Mouse (Mus musculus): ENCODE measurements around the gene Spred2. TPM values are rescaled to one million over a fixed set of nuclear protein-coding genes. Genes with fewer than 3 reads are reported as not detected.

The Spred2 gene
- polyA plus RNA-seq, 1 experiment from 2014 or later: 7.0 TPM

DNA sequence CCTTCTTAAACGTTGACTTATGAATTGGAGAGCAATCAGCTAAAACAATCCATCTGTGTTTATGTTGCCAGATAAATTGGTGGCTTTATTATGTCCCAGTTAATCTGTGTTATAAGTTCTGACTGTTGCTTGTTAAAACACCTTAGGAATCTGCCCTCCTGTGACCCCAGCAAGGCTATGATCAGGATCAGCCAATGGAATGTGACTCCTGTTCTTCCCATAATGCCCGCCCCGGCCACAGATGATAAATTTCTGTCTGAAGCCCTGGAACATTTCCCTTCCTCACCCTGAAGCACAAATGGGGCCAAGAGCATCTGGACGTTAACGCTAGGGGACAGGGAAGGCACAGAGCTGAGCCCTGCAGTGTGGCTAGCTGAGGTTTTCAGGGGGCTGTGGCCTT lies 45.4 kb downstream of the Spred2 start:
- Histone ChIP-seq H3K36me3 (ENCODE audit: insufficient read depth) (no peaks in the 10 kb centered on the region), H3K4me3 (ENCODE audit: low read depth, low read length) (no peak overlapping the region), H3K9ac (no peak overlapping the region), H3K27me3 (ENCODE audit: insufficient read depth, low read length) (no peaks in the 10 kb centered on the region), H3K27ac (ENCODE audit: low read depth) (no peak overlapping the region), H3K9me3 (ENCODE audit: low read depth, low read length) (no peaks in the 10 kb centered on the region), H3K4me1 (ENCODE audit: insufficient read depth) (peaks cover 7% of the 10 kb centered on the region; the same call in 1 of the 2 replicates), H3K4me2 (no peak overlapping the region)
- ATAC-seq (ENCODE audit: insufficient read depth) (no peak), DNase-seq (no peak)
- no peak for TF ChIP-seq CTCF (IDR thresholded peaks at IDR 0.05; ENCODE audit: low read depth)
- 11% methylated on average over 5 of the region's 5 CpGs for WGBS

DNA sequence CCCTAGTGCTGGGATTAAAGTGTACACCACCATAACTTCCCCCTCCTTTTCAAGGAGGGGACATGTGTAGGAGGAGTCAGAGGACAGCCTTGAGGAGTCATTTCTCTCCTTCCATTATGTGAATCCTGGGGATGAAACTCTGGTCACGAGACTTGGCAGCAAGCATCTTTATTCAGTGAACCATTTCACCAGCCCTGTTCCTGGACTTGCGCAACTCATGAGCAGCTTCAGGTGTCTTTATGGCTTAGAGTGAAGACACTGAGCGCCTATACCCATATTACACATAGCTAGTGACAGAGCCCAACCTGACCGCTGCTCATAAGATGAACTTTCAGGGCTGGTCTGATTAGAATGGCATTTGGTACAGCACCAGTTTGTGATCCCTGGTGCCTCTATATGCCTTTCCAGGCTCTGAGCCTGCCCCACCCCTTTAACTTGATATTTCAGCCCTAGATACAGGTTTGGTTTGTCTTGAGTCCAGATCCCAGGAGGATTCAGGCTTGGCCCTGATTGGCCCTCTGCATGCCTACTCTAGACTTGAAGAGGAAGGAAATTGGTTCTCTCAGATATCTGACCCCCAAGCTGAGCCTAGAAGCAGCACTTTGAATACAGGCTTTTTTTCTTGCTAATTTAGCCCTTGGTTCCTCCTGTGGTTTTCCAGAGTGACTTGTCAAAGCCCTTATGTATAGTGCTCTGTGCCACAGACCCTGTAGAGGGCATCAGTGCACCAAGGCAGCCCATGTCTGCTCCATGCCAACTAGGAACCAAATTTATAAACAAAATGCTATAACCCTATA lies 48.0 kb downstream of the Spred2 start:
- Histone ChIP-seq H3K9ac (no peak overlapping the region), H3K27ac (ENCODE audit: low read depth) (no peak overlapping the region), H3K36me3 (ENCODE audit: insufficient read depth) (no peaks in the 10 kb centered on the region), H3K4me2 (no peak overlapping the region), H3K4me3 (ENCODE audit: low read depth, low read length) (no peak overlapping the region), H3K4me1 (ENCODE audit: insufficient read depth) (0 out of 2 replicates have a peak, but pooled peaks cover 3% of the 10 kb centered on the region), H3K9me3 (ENCODE audit: low read depth, low read length) (no peaks in the 10 kb centered on the region), H3K27me3 (ENCODE audit: insufficient read depth, low read length) (no peaks in the 10 kb centered on the region)
- peak; percentile 45 for DNase-seq
- peak; percentile 54 for TF ChIP-seq CTCF (IDR thresholded peaks at IDR 0.05; ENCODE audit: low read depth)
- ATAC-seq (ENCODE audit: insufficient read depth): peak; percentile 17; the same call in 1 of the 2 replicates
- WGBS: 88% methylated on average over 4 of the region's 4 CpGs

DNA sequence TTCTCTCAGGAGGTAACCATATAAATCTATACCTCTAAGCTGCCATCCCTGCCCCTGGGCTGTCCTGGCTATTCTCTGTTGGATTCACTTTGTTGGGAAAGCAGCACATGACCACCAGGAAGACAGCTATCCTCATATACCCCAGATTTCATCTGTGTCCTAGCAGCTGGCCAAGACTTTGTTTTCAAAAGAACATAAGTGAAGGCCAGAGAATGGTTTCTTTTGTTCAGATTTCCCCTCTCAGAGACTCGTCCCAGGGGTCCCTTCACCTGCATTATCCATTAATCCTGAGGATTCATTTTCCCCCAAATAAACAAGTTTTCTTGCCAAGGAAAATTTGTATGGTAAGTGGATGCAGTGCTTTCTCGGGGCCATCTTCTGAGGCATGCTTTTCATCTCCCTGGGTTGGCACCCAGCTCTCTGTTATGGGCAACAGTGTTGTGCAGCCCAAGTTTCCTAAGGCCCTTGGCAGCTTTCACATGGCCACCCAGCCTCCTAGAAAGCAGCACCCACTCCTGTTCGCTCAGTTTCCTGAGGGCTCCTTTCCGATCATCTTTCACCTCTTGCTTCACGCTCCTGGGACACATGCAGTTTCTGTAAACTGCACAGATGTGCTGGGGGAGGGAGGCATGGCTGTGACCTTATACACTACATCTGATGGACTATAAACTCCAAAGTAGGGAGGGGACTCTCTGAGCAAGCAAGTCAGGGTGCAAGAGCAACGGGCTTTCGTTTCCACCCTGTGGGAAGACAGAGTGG lies 49.0 kb downstream of the Spred2 start:
- DNase-seq (no peak), ATAC-seq (ENCODE audit: insufficient read depth) (no peak)
- 0 out of 2 replicates have a peak, but pooled peaks cover 3% of the 10 kb centered on the region for H3K4me1 ChIP-seq (ENCODE audit: insufficient read depth)
- no peak overlapping the region for H3K4me3 ChIP-seq (ENCODE audit: low read depth, low read length)
- whole genome bisulfite sequencing: 54% methylated on average over 7 of the region's 7 CpGs
- no peaks in the 10 kb centered on the region for H3K9me3 ChIP-seq (ENCODE audit: low read depth, low read length)
- H3K27me3 ChIP-seq (ENCODE audit: insufficient read depth, low read length): no peaks in the 10 kb centered on the region
- H3K4me2 ChIP-seq: no peak overlapping the region
- no peak overlapping the region for H3K9ac ChIP-seq
- TF ChIP-seq CTCF (IDR thresholded peaks at IDR 0.05; ENCODE audit: low read depth): no peak
- no peaks in the 10 kb centered on the region for H3K36me3 ChIP-seq (ENCODE audit: insufficient read depth)
- no peak overlapping the region for H3K27ac ChIP-seq (ENCODE audit: low read depth)

DNA sequence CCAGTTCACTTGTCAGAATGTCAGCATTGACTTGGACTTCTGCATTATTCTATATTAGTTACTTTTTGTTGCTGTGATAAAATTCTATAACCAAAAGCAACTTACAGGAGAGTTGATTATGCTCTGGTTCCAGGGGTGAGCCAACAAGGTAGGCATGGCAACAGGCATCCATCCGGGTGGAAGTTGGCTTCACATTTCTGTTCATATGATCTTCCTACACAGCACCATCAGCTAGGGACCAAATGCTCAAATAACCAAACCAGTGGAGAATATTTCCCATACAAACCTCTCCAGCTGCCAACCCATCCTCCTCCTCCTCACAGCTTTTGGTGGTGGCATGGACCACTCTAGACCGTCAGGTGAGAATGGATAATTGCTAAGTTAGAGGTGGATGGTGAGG lies 51.9 kb downstream of the Spred2 start:
- ATAC-seq (ENCODE audit: insufficient read depth) (no peak), DNase-seq (no peak)
- H3K9me3 ChIP-seq (ENCODE audit: low read depth, low read length): no peaks in the 10 kb centered on the region
- H3K27ac ChIP-seq (ENCODE audit: low read depth): no peak overlapping the region
- WGBS: 93% methylated on average over 2 of the region's 2 CpGs
- no peak overlapping the region for H3K9ac ChIP-seq
- H3K27me3 ChIP-seq (ENCODE audit: insufficient read depth, low read length): no peaks in the 10 kb centered on the region
- TF ChIP-seq CTCF (IDR thresholded peaks at IDR 0.05; ENCODE audit: low read depth): no peak
- H3K4me1 ChIP-seq (ENCODE audit: insufficient read depth): peaks cover 8% of the 10 kb centered on the region; the same call in 1 of the 2 replicates
- H3K4me2 ChIP-seq: no peak overlapping the region
- no peaks in the 10 kb centered on the region for H3K36me3 ChIP-seq (ENCODE audit: insufficient read depth)
- no peak overlapping the region for H3K4me3 ChIP-seq (ENCODE audit: low read depth, low read length)

DNA sequence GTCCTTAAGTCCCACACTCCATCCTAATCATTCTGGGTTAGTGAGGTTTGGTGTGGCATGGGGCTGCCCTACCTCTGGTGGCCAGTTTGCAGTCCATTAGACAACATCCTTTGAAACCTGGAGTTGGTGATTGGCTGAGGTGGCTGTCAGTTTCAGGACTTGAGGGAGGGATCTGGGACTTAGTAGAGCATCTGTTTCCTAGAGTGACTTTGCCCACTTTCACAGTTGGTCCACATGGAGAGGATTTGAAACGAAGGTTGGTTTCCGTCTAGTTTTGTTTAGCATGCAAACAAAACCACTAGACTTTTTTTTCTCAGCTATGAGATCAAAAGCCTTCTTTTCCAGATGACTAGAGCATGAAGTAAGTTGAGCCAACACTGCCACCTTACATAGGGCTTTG lies 53.5 kb downstream of the Spred2 start:
- no peak overlapping the region for H3K27ac ChIP-seq (ENCODE audit: low read depth)
- DNase-seq: no peak
- H3K9ac ChIP-seq: no peak overlapping the region
- no peak for ATAC-seq (ENCODE audit: insufficient read depth)
- no peaks in the 10 kb centered on the region for H3K36me3 ChIP-seq (ENCODE audit: insufficient read depth)
- peaks cover 16% of the 10 kb centered on the region; the same call in 1 of the 2 replicates for H3K4me1 ChIP-seq (ENCODE audit: insufficient read depth)
- no peak overlapping the region for H3K4me3 ChIP-seq (ENCODE audit: low read depth, low read length)
- H3K9me3 ChIP-seq (ENCODE audit: low read depth, low read length): no peaks in the 10 kb centered on the region
- no peak overlapping the region for H3K4me2 ChIP-seq
- 60% methylated on average over 2 of the region's 2 CpGs for WGBS
- H3K27me3 ChIP-seq (ENCODE audit: insufficient read depth, low read length): no peaks in the 10 kb centered on the region
- TF ChIP-seq CTCF (IDR thresholded peaks at IDR 0.05; ENCODE audit: low read depth): no peak

DNA sequence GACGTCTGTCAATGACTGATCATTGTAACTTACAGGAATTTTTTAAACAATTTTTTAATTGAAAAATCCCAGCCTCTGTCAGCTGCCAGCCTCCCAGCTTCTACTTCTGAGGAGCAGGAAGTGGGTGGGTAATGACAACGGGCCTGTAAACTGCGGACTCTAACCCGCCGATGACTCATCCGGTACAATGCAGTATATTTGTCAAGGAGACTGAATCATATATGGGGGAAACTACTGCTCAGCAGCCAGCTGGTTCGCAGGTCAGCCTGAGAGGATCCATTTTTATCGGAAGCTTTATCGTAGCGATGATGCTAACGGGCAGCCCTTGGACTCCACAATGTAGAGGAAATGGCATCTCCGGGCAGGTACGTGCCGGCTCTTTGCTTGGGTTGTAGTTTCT lies 55.2 kb downstream of the Spred2 start:
- Histone ChIP-seq H3K4me1 (ENCODE audit: insufficient read depth) (peaks cover 18% of the 10 kb centered on the region; the same call in 1 of the 2 replicates), H3K9me3 (ENCODE audit: low read depth, low read length) (no peaks in the 10 kb centered on the region), H3K9ac (no peak overlapping the region), H3K27ac (ENCODE audit: low read depth) (peak overlapping the region; percentile 13; the same call in 1 of the 2 replicates), H3K4me3 (ENCODE audit: low read depth, low read length) (no peak overlapping the region), H3K27me3 (ENCODE audit: insufficient read depth, low read length) (no peaks in the 10 kb centered on the region), H3K36me3 (ENCODE audit: insufficient read depth) (no peaks in the 10 kb centered on the region), H3K4me2 (peak overlapping the region; percentile 35)
- peak; percentile 70 for DNase-seq
- WGBS: 37% methylated on average over 14 of the region's 14 CpGs
- no peak for TF ChIP-seq CTCF (IDR thresholded peaks at IDR 0.05; ENCODE audit: low read depth)
- peak; percentile 38; the same call in 1 of the 2 replicates for ATAC-seq (ENCODE audit: insufficient read depth)

DNA sequence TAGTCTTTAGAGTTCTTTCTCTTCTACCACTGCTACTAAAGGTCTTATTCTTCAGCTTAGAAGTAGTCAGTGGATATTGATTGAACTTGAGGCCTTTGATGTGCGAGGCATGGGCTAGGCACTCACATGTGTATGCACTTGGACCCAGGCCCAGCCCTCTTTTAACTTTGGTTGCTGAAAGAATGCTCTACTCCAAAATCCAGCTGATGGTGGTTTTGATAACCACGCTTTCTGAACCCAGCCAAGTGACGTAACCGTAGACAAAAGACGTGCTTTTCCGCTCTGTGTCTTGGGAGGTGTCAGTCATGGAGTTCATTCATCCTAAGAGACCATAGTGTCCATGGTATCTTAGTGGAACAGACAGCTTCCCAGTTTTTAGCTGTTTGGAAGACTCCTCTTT lies 57.9 kb downstream of the Spred2 start:
- Histone ChIP-seq H3K4me3 (ENCODE audit: low read depth, low read length) (no peak overlapping the region), H3K27ac (ENCODE audit: low read depth) (no peak overlapping the region; the same call in 1 of the 2 replicates), H3K27me3 (ENCODE audit: insufficient read depth, low read length) (no peaks in the 10 kb centered on the region), H3K9ac (no peak overlapping the region), H3K9me3 (ENCODE audit: low read depth, low read length) (no peaks in the 10 kb centered on the region), H3K4me1 (ENCODE audit: insufficient read depth) (peaks cover 25% of the 10 kb centered on the region; the same call in 1 of the 2 replicates), H3K4me2 (no peak overlapping the region), H3K36me3 (ENCODE audit: insufficient read depth) (no peaks in the 10 kb centered on the region)
- 45% methylated on average over 6 of the region's 6 CpGs for WGBS
- TF ChIP-seq CTCF (IDR thresholded peaks at IDR 0.05; ENCODE audit: low read depth): no peak
- peak; percentile 69 for DNase-seq
- ATAC-seq (ENCODE audit: insufficient read depth): no peak
